Mouse (Mus musculus) left cerebral cortex, adult 11 months (tissue): ENCODE results near the gene Nxnl1.

Source experiments
- DNase-seq: peaks from one replicate; pipeline ENCODE4 v3.0.0; 2022; ENCODE audit warnings: low spot score

Nxnl1 gene

GRCm38 (mm10) chr8:71580201-71580600 lies 13.8 kb upstream of the Nxnl1 start:
- no peak for DNase-seq

GRCm38 (mm10) chr8:71579476-71579875 lies 13.1 kb upstream of the Nxnl1 start:
- no peak for DNase-seq

- DNase-seq, result no peak
Measured at GRCm38 (mm10) chr8:71579009-71579408, 12.6 kb upstream of the Nxnl1 start.

- no peak for DNase-seq
Measured at GRCm38 (mm10) chr8:71577856-71578387, 11.5 kb upstream of the Nxnl1 start.

DNA sequence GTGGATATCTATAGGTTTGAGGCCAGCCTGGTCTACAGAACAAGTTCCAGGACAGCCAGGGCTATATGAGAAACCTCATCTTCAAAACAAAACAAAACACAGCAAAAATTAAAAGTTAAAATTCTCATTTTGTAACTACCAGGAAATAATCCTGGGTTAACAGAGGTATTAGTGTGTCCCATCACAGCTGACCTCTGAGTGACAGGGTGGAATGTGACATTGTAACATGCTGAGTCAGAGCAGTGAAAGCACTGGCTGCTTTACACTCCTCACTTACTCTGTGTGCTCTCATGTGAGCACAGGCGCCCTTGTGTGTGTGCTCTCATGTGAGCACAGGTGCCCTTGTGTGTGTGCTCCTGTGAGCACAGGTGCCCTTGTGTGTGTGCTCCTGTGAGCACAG lies 8.6 kb upstream of the Nxnl1 start:
- no peak for DNase-seq

DNA sequence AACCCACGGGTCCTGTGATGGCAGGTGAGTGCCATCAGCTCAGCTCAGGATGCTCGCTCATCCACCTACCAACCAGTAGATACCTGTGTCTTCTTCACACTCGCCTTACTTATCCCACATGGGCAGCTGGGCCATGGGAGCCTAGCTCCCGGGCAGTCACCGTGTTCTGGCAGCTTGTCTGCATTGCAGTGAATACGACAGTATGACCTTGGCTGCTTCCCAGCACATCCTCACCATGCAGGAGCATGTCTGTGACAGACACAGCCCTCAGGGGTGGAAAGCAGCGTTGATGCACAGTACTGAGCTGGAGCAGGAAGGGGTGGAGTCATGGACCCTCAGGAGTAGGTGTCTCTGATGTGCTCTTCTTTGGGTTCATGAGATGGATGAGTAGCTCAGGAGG lies 8.0 kb upstream of the Nxnl1 start:
- no peak for DNase-seq

- DNase-seq, result peak; percentile 86
Measured at GRCm38 (mm10) chr8:71572847-71573633, 6.6 kb upstream of the Nxnl1 start.

DNA sequence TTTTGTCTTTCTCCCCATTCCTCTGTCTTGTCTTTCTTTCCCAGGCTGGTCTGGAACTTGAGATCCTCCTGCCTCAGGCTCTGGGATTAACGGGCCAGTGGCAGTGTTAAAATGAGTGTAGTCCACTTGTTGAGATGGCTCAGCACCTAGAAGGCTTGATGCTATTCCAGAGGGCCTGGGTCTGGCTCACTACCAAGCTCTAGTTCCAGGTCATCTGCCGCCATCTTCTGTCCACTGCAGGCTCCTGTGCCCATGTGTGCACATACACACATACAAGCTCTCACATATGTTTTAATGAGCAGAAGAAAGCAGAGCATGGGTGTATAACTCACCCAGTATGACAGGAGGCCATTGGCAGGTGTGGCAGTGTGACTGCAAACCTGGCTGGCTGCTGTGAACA lies 5.7 kb upstream of the Nxnl1 start:
- no peak for DNase-seq

DNA sequence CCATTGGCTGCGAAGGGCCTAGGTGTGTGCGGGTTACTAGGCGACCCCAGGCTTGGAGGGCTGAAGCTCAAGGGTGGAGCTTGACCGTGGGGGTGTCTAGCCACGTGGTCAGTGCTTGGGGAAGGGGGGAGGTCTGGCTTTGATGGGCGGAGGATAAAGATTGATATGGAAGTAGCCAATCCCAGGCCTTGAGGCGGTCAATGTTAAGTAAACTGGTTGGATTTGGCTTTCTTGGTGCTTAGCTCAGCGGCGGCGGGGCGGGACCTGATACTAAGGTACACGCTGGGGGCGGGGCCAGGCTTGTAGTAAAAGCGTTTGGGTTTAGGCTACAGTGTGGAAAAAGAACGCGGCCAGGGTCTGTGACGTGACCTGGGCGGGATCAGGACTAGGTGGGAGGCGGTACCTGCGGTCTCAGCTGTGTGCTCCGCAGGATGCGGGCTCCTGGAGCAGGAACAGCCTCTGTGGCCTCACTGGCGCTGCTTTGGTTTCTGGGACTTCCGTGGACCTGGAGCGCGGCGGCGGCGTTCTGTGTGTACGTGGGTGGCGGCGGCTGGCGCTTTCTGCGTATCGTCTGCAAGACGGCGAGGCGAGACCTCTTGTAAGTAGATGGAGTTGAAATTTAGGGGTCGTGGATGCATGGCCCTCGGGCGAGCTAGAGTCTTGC lies 4.0 kb upstream of the Nxnl1 start:
- DNase-seq, result peak; percentile 97

DNA sequence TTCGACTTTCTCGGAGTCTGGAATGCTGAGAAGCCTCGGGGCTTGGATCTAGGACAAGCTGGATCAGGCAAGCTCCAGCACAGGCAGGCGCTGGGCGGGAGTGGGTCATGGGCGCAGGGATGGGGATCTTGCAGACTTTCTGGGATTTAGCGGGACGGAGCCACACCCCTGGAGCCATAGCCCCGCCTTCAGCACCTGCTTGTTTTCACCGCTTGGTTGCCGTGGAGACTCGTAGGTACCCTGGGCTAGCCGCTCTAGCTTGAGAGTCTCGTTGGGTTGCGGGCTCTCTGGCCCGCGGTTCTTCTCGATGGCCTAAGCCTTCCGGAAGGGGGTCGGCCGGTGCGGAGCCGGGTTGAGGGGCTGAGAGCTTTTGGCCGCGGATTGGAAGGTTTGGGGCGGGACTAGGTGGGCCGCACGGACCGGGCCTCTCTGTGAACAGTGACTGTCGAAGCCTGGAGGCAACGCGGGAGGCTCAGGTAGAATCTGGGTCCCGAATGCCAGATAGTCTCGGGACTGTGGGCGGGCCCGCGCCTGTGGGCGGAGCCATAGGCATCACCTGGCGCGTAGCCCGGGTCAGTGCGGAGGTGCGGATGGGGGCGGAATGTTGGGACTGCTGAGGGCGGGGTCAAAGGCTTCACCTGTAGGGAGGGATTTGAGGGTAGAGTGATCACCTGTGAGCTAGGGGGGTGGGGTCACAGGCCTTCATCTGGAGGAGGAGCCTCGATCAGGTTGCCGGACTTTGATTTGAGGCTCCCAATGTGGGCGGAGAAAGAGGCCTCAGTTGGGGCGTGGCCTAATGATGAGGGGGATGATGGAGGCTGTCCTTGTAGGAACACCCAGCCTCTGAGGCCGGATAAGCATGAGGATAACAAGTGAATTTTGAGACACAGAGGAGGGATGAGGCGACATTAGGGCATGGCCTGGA lies 3.2 kb upstream of the Nxnl1 start:
- DNase-seq, result peak; percentile 95

- DNase-seq, result no peak
Measured at GRCm38 (mm10) chr8:71568941-71569340, 2.5 kb upstream of the Nxnl1 start.

- no peak for DNase-seq
Measured at GRCm38 (mm10) chr8:71568387-71568937, 2.1 kb upstream of the Nxnl1 start, which contains the start of gene Slc27a1. Gene Slc27a1, plus strand, starts transcription at chr8:71568882.

GRCm38 (mm10) chr8:71567587-71567986 lies 1.2 kb upstream of the Nxnl1 start:
- DNase-seq, result no peak

DNA sequence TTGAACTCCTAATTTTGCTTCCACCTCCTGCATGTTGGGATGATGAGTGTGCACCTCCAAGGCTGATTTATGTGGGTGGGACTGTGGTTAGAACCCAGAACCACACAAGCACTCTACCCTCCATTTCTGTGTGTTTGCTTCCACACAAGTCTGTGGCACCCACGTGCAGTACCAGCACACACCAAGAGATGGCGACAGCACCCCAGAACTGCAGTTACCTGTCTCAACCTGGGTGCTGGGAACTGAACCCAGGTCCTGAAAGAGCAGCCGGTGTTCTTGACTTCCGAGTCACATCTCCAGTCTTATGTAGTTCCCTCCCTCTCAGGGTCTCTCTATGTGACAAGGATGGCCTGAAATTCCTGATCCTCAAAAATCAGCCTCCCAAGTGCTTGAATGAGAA lies 2.4 kb downstream of the Nxnl1 start:
- no peak for DNase-seq

DNA sequence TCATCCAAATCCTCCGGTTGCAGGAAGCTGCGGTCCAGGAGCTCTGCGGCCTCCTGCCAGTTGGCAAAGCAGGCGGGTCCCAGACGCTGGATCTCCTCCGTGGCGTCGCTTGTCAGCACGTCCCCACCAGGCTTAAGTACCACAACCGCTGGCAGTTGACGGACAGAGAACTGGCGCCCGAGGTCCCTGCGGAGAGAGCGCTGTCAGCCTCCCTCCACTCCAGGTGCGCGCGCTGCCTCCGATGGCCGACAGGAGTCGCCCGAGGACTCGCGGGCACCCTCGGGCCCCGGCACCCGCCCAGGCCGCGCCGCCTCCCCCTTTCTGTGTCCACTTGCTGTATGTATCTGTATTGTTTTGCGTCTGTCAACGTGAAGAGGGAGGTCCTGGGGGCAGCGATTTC lies 3.6 kb downstream of the Nxnl1 start:
- no peak for DNase-seq

GRCm38 (mm10) chr8:71561401-71561800 lies 5.0 kb downstream of the Nxnl1 start:
- no peak for DNase-seq

GRCm38 (mm10) chr8:71560765-71561164 lies 5.6 kb downstream of the Nxnl1 start:
- DNase-seq, result no peak

DNA sequence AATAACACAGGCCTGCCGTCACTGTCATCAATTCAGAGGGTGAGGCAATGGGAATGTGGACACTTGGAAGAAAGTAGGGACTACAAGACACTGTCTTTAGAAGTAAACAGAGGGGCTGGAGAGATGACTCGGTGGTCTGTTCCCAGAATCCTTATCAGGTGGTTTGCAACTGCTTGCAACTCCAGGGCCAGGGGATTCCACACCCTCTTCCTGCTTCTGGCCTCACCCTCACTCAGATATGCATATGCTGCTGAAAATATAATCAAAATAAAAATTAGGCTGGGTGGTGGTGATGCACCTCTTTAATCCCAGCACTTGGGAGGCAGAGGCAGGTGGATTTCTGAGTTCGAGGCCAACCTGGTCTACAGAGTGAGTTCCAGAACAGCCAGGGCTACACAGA lies 6.3 kb downstream of the Nxnl1 start:
- DNase-seq, result no peak

DNA sequence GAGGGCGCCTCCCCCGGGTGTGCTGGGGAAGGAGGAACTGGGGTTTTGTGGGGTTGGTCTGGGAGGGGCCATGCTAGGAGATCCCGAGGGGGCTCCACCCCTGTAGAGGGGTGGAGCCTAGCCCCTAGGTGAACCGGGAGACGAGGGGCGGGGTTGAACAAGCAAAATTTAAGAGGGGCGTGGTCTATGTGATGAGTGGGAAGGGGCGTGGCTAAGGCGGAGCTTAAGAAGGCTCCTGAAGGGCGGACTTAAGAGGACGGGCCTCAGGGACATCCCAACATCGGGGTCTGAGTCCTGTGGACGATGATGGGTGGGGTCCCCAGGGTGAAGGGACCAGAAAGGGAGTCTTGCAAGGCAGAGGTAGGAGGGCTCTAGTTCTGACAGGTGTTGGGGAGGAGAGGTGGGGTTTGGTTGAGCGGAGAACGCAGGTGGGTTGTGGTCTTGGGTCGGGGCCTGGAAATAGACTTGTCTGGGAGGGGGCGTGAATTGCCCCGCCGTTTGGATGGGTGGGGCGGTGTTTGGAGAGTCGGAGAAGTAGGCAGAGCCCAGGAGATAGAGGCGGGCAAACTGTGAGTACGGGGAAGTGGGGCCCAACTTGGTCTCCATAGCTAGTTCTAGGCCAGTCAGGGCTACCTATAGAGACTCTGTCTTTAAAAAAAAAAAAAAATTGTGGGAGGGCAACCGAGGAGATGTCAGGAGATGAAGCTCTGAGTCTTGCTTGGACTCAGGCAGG lies 7.3 kb downstream of the Nxnl1 start:
- no peak for DNase-seq

DNA sequence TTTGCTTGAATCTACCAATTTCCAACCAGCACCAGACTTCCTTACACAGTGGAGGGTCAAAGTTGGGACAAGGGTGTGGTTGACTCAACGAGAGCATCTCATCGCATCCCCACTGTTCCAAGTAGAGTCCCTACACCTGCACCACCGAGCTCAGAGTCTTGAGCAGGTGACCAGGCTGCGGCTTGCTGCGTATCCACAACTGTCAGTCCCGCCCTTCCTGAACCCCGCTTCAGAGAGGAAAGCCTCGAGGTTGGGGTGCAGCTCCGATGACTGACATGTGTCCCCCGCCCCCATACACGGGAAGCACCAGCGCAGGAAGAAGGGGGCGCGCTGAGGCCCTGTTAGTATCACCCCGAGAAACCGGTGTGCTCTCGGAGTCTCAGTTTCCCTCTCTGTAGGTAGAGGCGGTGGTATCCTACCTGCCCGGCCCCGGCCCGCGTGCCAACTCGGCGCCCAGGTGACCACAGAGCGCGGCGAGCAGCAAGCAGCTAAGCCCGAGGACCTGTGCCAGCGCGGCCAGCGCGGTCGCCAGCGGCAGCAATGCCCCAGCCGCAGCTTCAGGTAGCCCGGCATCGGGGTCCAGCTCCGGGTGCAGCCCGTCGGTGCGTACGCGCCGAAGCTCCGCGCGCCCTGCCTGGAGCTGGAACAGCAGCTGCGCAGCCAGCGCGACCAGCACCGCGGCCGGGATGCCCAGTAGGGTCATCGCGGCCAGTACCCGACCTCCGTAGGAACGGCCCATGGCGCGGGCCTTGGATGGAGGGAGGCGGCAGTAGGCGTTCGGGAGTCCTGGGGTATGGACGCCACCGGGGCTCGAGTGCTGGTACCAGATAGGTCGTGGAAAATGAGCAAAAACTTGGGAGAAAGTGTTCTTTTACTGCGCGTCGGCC lies 8.1 kb downstream of the Nxnl1 start, which contains the start of gene Tmem221:
Gene Tmem221, minus strand, starts transcription at position 801 of the 887 bp plus-strand sequence.
- DNase-seq, result no peak
